Mouse (Mus musculus) thymus, adult 2 months (tissue): Measurements from ENCODE around the gene Ptpdc1.

Experiments
- CTCF ChIP-seq: fragments of 200-500 bp; IDR thresholded peaks from 2 replicates; pipeline ENCODE4 v1.5.1; 2012; ENCODE audit warnings: mild to moderate bottlenecking, control low read depth, low read length, moderate library complexity, borderline replicate concordance; ENCODE audit not compliant: control insufficient read depth, poor library complexity, insufficient read depth; ENCODE audit errors: extremely low read depth
- POLR2A ChIP-seq: fragments of 200-500 bp; IDR thresholded peaks from 2 replicates; pipeline ENCODE4 v1.6.1; 2012; ENCODE audit warnings: mild to moderate bottlenecking, low read length, control low read depth, moderate library complexity; ENCODE audit not compliant: control insufficient read depth, poor library complexity, insufficient read depth; ENCODE audit errors: extremely low read depth

DNA sequence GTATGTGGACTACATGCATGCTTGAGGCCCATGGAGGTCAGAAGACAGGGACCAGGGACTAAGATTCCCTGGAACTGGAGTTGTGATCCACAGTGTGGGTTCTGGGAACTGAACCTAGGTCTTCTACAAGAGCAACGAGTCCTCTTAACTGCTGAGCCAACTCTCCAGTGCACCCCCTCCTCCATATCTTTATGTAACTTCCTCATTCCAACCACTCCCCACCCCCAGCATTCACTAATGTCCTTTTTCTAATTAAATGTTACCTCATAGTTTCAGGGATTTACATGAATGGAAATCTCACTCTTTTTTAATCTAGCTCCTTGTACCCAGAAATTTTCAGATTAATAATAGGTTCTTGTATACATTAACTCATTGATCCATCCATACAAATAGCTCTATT lies 69.5 kb downstream of the Ptpdc1 start:
- no peak for TF ChIP-seq CTCF
- no peak for TF ChIP-seq POLR2A
